Mouse (Mus musculus) embryonic facial prominence, embryonic 12.5 days (tissue): ENCODE measurements around the gene Dok1. TPM values are rescaled to one million over a fixed set of nuclear protein-coding genes. Genes with fewer than 3 reads are reported as not detected.

Experiments used
- ATAC-seq: fragments of 200-750 bp; cut with Nextera tagmentation; 2 replicates; pipeline ENCODE4 v1.8.0; 2017; ENCODE audit not compliant: insufficient number of reproducible peaks, insufficient read depth, low FRiP score, low TSS enrichment
- H3K27ac ChIP-seq: fragments of 300-500 bp; sonication (generic); 2 replicates; pipeline ENCODE4 v1.5.1; 2016; ENCODE audit warnings: mild to moderate bottlenecking
- H3K27me3 ChIP-seq: fragments of 300-500 bp; sonication (generic); 2 replicates; pipeline ENCODE4 v1.6.1; 2016; ENCODE audit warnings: mild to moderate bottlenecking, moderate library complexity
- H3K36me3 ChIP-seq: fragments of 300-500 bp; sonication (generic); 2 replicates; pipeline ENCODE4 v1.6.1; 2016; ENCODE audit warnings: mild to moderate bottlenecking
- H3K4me1 ChIP-seq: fragments of 300-500 bp; sonication (generic); 2 replicates; pipeline ENCODE4 v1.6.1; 2016
- H3K4me2 ChIP-seq: fragments of 300-500 bp; sonication (generic); replicated peaks from 2 replicates; pipeline ENCODE4 v1.6.1; 2016; ENCODE audit warnings: mild to moderate bottlenecking, moderate library complexity
- H3K4me3 ChIP-seq: fragments of 300-500 bp; sonication (generic); 2 replicates; pipeline ENCODE4 v1.5.1; 2016; ENCODE audit warnings: mild to moderate bottlenecking
- H3K9ac ChIP-seq: fragments of 300-500 bp; sonication (generic); 2 replicates; pipeline ENCODE4 v1.6.1; 2016; ENCODE audit warnings: mild to moderate bottlenecking, moderate library complexity
- H3K9me3 ChIP-seq: fragments of 300-500 bp; sonication (generic); 2 replicates; pipeline ENCODE4 v1.6.1; 2016; ENCODE audit warnings: mild to moderate bottlenecking, moderate library complexity
- WGBS: fragments of 180-500 bp; shearing (Covaris S2); methylation state at CpG from one replicate; pipeline ENCODE4 v1.1.7; 2016; 5-methylcytosine and 5-hydroxymethylcytosine counted together
- polyA plus RNA-seq: library from polyadenylated mRNA; unstranded; fragments of >200 nt; fragmentation: Nextera tagmentation; extraction: Ambion mirVana; gene quantifications from 2 replicates; pipeline ENCODE4 v1.2.1, GENCODE M21; 2016

The Dok1 gene
- polyA plus RNA-seq: 11.0 and 11.8 TPM in 2 replicates

DNA sequence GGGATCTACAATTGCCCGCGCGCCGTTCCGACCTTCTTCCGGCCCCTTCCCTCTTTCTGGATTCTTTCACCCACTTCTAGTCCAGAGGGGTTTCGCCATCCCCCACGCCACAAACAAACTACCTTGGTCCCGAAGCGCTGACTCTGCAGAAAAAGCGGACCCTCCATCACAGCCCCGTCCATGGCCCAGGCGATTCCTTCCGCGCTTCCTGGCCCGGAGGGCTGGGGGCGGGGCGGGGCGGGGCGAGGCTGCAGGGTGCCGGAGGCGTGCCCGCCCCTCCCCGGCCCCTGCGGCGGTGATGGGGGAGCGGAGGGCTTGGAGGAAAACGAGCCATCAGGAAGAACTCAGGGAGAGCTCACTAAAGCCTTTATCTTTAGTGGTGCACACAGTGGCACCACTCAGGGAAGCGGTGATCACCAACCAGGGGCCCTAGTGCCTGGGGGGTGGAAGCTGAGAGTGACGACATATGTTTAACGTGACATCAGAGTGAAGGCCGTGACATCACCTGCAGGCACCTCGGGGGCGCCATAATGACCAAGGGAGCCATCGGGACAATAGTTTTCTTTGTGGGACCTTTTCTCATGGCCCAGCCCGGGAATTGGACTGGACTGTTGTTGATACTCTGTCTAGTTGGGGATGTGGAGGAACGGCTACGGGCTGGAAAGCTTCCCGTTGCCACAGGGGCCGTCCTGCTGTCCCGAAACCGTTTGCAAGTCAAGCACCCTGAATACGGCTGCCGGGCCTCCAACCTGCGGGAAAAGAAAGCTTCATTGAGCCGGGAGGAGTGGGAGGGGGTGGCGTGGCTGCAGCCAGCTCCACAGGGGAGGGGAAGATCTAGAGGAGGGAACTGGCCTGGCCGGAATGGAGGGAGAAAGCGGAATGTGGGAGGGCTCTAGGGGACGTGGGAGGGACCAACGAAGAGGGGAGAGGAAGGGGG lies at the start of gene Dok1, which contains the start of gene Loxl3:
TSS of gene Dok1 (minus strand) at position 223 of the 937 bp plus-strand sequence.
TSS of gene Loxl3 (plus strand) at position 925 of the 937 bp plus-strand sequence.
- ATAC-seq: peak; percentile 73
- Histone ChIP-seq H3K4me3 (peak within 1 kb of the TSS; percentile 59), H3K9me3 (no peaks in the 10 kb centered on the region), H3K4me1 (peaks cover 38% of the 10 kb centered on the region), H3K36me3 (no peaks in the 10 kb centered on the region), H3K27me3 (peaks cover 38% of the 10 kb centered on the region), H3K4me2 (peak within 1 kb of the TSS; percentile 85), H3K9ac (peak within 1 kb of the TSS; percentile 20), H3K27ac (peak within 1 kb of the TSS; percentile 65)
- under 1% methylated on average over 51 of the region's 51 CpGs for WGBS

DNA sequence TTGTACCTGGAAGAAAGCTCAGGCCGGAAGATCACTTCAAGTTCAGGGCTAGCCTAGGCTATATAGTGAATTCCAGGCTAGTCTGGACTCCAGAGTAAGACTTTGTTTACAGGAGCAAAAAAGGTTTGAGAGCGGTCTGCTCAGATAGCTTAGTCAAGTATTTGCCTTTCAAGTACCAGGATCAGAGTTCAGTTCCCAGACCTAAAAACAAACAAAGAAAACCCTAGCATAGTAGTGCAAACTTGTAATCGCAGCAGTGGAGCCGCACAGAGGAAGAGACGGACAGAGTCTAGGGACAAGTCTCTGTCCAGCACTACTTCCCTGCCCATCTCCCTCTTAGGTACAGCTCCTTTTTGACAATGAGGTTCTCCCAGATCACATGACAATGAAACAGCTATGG lies 46.9 kb upstream of the Dok1 start:
- Histone ChIP-seq H3K27me3 (peaks cover 41% of the 10 kb centered on the region), H3K4me2 (no peak overlapping the region)

DNA sequence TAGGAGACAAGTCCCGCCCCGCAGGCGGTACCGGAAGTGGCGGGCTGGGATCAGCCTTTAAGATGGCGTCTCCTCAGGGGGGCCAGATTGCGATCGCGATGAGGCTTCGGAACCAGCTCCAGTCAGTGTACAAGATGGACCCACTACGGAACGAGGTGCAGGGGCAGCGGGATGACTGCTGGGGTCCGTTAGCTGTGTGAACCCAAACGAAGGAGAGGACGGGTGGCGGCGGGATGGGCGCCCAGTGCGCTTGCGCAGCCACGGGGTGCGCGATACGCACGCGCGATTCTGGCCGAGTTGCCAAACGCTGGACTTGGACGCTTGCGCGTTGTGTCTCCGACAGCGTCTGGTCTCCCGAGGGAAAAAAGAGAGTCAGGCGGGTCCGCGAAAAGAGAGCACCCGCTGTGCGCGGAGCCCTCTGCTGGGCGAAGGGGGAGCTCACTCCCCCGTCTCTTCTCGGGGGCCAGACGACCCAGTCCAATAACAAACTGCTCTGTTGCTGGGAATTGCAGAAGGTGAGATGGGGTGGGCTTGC lies 45.1 kb upstream of the Dok1 start:
- Histone ChIP-seq H3K4me2 (peak overlapping the region; percentile 92), H3K9me3 (no peaks in the 10 kb centered on the region), H3K9ac (peak overlapping the region; percentile 75), H3K4me1 (peaks cover 18% of the 10 kb centered on the region), H3K27me3 (peaks cover 40% of the 10 kb centered on the region), H3K36me3 (peaks cover 22% of the 10 kb centered on the region), H3K4me3 (peak overlapping the region; percentile 76), H3K27ac (peak overlapping the region; percentile 90)
- under 1% methylated on average over 46 of the region's 46 CpGs for WGBS
- ATAC-seq: peak; percentile 85

More for the DNA sequence above, 46.9 kb upstream of the Dok1 start:
- Histone ChIP-seq H3K4me3 (no peak overlapping the region), H3K36me3 (peaks cover 22% of the 10 kb centered on the region), H3K4me1 (peaks cover 31% of the 10 kb centered on the region), H3K9ac (no peak overlapping the region), H3K9me3 (no peaks in the 10 kb centered on the region), H3K27ac (no peak overlapping the region)
- no peak for ATAC-seq
- WGBS: 92% methylated on average over 5 of the region's 5 CpGs

DNA sequence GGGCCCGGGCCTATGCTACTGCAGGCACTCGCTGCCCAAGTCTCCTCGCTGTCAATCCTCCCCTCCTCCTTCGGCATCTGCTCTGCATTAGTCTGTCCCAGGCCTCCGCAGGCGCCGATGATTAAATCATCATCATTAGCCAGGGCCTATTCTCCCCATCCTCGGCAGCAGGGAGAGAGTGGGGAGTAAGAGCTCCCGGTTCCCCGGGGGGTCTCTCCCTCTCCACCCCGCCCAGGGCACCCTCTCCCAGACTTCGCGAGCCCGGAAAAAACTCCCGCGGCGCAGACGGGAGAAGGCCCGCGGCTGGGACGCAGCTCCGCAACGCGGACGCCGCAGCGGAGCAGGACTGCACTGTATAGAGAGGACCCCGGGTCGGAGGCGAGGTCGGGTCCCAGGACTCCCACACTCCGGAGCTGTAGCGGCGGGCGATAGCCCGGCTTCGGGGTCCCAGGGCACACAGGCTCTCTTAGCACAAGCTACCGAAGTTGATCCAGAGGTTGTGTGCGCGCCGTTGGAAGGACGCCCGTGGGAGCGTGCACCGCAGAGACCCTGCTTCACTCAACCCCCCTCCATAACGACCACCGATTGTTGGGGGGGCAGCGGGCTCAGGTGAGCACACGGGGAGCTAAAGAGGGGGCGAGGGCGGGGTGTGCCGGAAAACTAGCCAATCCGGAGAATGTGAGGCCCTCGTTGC lies 44.5 kb upstream of the Dok1 start, which contains the start of gene Pcgf1:
TSS of gene Pcgf1 (plus strand) at position 240 of the 694 bp plus-strand sequence.
- peak within 1 kb of the TSS; percentile 92 for H3K4me2 ChIP-seq
- peaks cover 40% of the 10 kb centered on the region for H3K27me3 ChIP-seq
- WGBS: under 1% methylated on average over 54 of the region's 54 CpGs
- H3K9me3 ChIP-seq: no peaks in the 10 kb centered on the region
- H3K4me3 ChIP-seq: peak within 1 kb of the TSS; percentile 76
- peak within 1 kb of the TSS; percentile 90 for H3K27ac ChIP-seq
- peaks cover 22% of the 10 kb centered on the region for H3K36me3 ChIP-seq
- H3K4me1 ChIP-seq: peaks cover 16% of the 10 kb centered on the region; the same call in 1 of the 2 replicates
- ATAC-seq: peak; percentile 85
- H3K9ac ChIP-seq: peak within 1 kb of the TSS; percentile 75

DNA sequence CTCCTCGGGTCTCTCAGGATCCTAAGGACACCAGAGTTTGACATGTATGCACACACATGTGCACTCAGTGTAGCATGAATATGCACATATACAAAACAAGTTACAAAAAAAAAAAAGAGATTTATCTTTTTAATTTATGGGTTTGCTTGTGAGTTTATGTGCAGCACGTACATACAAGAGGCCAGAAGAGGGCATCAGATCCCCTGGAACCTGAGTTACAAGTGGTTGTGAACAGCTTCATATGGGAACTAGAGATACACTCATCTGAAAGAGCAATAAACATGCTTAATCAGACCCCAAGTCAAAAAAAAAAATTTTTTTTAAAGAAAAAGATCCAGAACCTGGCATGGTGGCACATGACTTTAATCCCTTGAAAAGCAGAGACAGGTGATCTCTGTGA lies 41.7 kb upstream of the Dok1 start:
- ATAC-seq: no peak
- peaks cover 58% of the 10 kb centered on the region for H3K27me3 ChIP-seq
- H3K9me3 ChIP-seq: no peaks in the 10 kb centered on the region
- H3K27ac ChIP-seq: no peak overlapping the region
- no peak overlapping the region for H3K4me3 ChIP-seq
- H3K4me1 ChIP-seq: peaks cover 22% of the 10 kb centered on the region; the same call in 1 of the 2 replicates
- H3K4me2 ChIP-seq: no peak overlapping the region
- H3K9ac ChIP-seq: no peak overlapping the region
- WGBS: 17% methylated on average over 2 of the region's 2 CpGs
- peaks cover under 1% of the 10 kb centered on the region; the same call in 1 of the 2 replicates for H3K36me3 ChIP-seq

DNA sequence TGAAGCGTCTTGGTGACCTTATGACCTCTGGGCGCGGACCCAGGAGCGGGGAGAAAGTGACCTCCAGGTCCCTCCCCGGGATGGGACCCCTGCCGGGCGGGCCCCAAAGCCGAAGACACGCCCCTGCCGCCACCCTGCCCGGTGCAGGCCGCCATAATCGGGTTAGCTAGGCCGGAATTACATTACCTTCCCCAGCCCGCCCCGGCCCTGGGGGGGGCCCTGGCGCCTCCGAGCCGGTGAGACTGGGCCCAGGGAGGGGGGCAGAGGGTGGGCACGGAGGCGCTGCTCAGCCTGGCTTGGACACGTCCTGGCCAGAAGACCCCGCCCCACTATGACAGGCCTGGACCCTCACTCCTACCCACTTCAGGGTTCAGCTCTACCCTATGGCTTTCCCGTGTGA lies 37.9 kb upstream of the Dok1 start:
- H3K9me3 ChIP-seq: no peaks in the 10 kb centered on the region
- H3K36me3 ChIP-seq: no peaks in the 10 kb centered on the region
- no peak overlapping the region for H3K9ac ChIP-seq
- ATAC-seq: peak; percentile 55
- peaks cover 93% of the 10 kb centered on the region for H3K27me3 ChIP-seq
- WGBS: under 1% methylated on average over 24 of the region's 24 CpGs
- peak overlapping the region; percentile 51 for H3K4me2 ChIP-seq
- peak overlapping the region; percentile 30 for H3K4me3 ChIP-seq
- no peak overlapping the region for H3K27ac ChIP-seq
- 0 out of 2 replicates have a peak, but pooled peaks cover 6% of the 10 kb centered on the region for H3K4me1 ChIP-seq

DNA sequence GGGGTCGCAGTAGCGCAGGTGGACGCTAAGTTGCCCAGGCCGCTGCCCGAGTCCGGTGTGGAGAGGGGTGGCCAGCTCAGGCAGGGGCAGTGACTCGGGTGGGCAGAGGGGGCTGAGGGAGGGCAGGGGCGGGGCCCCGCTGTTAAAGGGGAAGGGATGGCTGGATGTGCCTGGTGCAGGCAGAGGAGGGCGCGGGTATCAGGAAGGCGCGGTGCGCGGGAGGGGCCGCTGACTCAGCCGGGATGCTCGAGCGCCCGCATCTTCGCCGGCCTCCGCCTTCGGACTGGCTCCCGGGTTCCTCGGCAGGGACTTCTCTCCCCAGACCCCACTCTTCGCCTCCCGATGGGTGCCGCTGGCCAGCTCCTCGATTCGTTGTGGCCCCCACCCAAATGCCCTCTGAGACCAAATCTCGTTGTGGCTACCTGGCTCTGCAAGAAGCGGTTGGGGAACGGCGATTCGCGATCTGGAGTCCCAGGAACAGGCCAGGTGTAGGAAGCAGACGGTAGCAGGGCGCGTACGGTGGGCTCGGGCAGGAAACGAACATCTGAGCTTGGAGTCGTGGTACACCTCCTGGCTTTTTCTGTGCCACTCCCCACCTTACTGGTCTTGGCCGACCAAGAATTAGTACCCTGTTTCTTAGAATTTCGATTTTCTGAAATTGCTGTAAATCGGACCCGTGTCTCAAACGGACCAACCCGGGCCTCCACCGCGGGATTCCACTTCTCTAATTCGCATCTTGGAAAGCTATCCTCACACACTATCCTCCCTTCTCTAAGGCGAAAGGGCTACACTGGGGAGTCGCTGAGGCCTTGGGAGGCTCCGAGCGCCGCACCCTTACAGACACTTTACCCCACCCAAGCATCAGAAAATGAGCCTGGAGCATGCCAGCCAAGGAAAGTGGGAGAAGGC lies 37.3 kb upstream of the Dok1 start:
- H3K27ac ChIP-seq: no peak overlapping the region
- 0 out of 2 replicates have a peak, but pooled peaks cover 6% of the 10 kb centered on the region for H3K4me1 ChIP-seq
- ATAC-seq: peak; percentile 36; the same call in 1 of the 2 replicates
- H3K4me3 ChIP-seq: peak overlapping the region; percentile 30
- no peaks in the 10 kb centered on the region for H3K9me3 ChIP-seq
- 0 out of 2 replicates have a peak overlapping the region, but pooled peaks have one; percentile 15 for H3K9ac ChIP-seq
- 2% methylated on average over 55 of the region's 58 CpGs for WGBS
- peak overlapping the region; percentile 51 for H3K4me2 ChIP-seq
- H3K27me3 ChIP-seq: peaks cover 96% of the 10 kb centered on the region
- no peaks in the 10 kb centered on the region for H3K36me3 ChIP-seq

DNA sequence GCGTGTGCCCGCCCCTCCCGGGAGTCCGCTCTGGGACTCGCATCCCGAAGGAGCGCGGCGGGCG lies 36.8 kb upstream of the Dok1 start, which contains the start of gene Tlx2:
TSS of gene Tlx2 (minus strand) at position 47 of the 64 bp plus-strand sequence.
- WGBS: 2% methylated on average over 9 of the region's 10 CpGs
- no peak for ATAC-seq
- 0 out of 2 replicates have a peak within 1 kb of the TSS, but pooled peaks have one; percentile 15 for H3K9ac ChIP-seq

DNA sequence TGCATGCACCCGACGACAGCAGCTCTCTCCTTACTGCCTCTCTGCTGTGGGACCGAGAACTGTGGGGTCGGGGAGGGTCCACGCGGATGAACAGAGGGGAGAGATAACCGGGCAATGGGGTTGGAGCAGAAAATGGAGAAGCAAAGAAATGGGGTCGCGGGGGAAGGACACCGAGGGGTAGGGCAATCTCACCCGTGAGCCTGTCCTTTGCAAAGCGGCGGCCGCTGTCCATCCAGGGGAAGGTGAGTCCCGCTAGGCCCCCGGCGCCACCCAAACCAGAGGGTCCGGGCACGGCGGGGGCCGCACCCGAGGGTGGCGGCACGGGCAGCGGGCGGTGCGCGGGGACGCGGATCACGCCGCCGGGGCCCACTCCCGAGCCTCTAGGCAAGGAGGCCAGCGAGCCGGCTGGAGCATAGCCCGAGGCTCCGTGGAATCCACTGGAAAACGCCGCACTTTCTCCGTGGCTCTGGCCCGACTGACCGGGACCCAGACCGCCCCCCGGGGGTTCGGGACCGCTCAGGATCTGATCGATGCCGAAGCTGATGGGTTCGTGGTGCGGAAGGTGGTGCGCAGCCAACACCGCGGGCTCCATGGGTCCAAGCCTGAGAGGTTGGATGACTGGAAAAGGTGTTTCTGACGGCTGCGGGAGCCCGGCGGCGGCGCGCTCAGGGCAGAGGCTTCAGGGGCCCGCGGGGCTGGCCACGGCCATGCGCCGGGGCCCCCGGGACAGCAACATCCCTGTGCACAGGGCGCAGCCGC lies 36.4 kb upstream of the Dok1 start:
- H3K9ac ChIP-seq: no peak overlapping the region
- 1% methylated on average over 67 of the region's 69 CpGs for WGBS

More for the DNA sequence above, 36.8 kb upstream of the Dok1 start, which contains the start of gene Tlx2:
- Histone ChIP-seq H3K4me2 (peak within 1 kb of the TSS; percentile 51), H3K27me3 (peaks cover 97% of the 10 kb centered on the region), H3K4me1 (0 out of 2 replicates have a peak, but pooled peaks cover 6% of the 10 kb centered on the region), H3K36me3 (no peaks in the 10 kb centered on the region), H3K9me3 (no peaks in the 10 kb centered on the region), H3K4me3 (peak within 1 kb of the TSS; percentile 30), H3K27ac (no peak within 1 kb of the TSS)

More for the DNA sequence above, 36.4 kb upstream of the Dok1 start:
- H3K9me3 ChIP-seq: no peaks in the 10 kb centered on the region
- peak overlapping the region; percentile 30 for H3K4me3 ChIP-seq
- ATAC-seq: 0 out of 2 replicates have a peak, but pooled peaks have one; percentile 19
- peaks cover 98% of the 10 kb centered on the region for H3K27me3 ChIP-seq
- 0 out of 2 replicates have a peak, but pooled peaks cover 6% of the 10 kb centered on the region for H3K4me1 ChIP-seq
- H3K27ac ChIP-seq: no peak overlapping the region
- H3K4me2 ChIP-seq: peak overlapping the region; percentile 51
- H3K36me3 ChIP-seq: no peaks in the 10 kb centered on the region
